Mouse (Mus musculus) ZHBTc4 (cell line): ENCODE results near the gene Zdhhc13.

Source experiments
- DNase-seq: peaks from one replicate; pipeline ENCODE4 v3.0.0-alpha.2; 2011; ENCODE audit warnings: low read depth, low spot score

The Zdhhc13 gene

DNA sequence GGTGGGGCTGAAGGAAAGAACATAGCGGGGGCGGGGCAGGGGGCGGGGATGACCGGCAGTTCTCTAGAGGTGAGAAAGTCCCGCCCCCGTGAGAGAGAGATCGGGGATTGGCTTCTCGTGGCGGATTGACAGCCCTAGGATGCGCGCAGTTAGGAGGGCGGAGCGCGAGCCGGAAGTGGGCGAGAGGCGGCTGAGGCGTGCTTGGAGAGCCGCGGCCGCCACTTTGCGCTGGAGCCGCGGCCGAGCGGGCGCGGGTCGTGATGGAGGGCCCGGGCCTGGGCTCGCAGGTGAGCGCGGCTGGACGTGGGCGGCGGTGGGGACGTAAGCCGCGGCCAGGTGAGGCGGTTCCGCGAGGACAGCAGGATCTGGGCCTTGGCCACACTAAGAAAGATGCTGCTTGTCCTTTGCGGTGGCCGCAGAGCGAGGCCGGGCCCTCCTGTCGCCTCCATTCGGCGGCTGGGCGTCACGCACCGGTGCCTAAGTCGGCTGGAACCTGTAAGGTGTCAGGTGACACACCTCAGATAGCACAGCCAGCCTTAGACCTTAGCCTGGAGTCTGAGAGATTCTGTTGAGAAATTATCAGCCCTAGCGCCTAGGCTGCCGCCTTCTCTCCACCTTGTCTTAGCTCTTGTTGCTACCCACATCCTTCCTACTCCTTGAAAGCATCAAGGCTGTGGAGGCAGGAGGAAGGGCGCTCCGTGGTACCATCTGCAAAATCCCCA is at the start of gene Zdhhc13:
Gene Zdhhc13, plus strand, starts transcription at position 153 of the 722 bp plus-strand sequence.
- DNase-seq: peak; percentile 97

DNA sequence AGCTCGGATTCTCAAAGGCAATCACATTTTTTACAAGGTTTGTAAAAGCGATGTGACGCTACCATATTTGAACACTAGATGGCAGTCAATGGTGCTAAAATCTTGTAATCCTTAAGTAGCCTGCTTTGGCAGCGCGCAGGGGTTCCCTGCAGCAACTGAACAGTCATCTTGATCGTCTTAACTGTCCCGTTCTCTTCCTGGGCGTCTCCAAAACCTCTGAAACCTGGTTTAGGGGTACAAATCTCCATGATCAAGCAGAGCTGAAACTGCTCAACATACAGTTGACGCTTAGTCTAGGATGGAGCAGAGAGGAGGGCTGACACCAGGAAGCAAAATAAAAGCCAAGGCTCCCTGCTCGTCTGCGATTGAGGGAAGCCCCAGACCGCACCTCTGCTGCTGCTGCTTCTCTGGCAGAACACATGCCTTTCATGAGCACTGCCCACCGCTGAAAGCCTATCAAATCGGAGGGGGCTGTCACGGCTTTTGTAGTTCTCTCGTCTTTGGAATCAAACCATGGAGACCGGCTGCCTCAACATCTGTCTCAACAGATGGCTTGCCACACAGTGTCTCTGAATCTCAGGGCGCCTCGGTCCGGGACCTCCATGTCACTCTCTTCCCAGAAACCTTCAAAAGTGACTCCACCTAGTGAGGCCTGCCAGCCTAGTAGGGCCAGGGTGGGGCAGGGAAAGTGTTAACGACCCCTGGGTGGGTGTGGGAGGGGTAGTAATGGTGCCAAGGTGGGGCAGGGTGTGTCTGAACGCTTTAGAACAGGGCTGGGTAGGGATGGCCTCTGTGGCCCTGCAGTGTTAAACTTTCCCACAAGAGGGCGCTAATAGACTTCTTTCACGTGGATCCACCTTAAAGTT is 39.3 kb upstream of the Zdhhc13 start:
- DNase-seq: peak; percentile 92

DNA sequence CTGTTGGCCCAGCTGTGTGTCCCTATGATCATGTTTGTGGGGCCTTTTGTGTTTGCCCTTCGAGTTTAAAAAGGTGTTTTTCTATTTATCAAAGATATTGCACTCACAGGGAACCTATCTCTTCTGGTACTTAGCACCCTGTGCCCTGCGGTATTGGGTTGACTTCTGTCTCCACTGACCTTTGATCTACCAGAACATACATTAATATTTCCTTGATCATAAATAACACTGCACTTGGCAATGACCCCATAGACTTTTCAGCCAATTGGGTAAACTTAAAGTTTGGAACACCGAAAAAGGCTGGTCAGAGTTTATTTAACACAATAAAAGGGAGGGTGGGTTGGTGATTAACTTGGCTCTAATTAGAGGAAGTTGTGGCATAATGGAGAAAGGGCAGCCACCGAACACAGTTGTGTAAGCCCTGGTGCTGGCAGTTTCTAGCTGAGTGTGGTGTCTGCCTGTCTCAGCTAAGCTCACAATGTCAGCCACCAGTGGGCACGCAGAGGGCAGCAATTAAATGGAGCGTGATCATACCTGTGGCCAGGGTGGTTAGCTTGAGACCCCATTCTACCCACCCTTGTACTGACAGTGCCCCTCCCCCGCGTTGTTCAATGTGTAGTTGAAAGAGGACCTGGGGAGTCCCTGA is 38.5 kb upstream of the Zdhhc13 start:
- no peak for DNase-seq

DNA sequence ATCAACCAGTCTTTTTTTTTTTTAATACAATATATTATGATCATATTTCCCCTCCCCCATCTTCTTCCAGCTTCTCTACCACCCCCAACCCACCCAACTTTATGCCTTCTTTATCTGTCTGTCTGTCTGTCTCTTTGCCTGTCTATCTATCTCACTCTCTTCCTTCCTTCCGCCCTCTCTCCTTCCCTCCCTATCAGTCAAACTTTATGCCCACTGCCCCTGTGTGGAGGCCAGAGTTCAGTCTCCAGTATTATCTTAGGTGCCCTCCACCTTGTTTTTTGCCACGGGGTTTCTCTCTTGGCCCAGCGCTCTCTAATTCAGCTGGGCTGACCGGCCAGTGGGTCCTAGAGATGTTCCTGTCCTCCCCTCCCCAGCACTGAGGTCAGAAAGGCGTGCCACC is 37.6 kb upstream of the Zdhhc13 start:
- no peak for DNase-seq

DNA sequence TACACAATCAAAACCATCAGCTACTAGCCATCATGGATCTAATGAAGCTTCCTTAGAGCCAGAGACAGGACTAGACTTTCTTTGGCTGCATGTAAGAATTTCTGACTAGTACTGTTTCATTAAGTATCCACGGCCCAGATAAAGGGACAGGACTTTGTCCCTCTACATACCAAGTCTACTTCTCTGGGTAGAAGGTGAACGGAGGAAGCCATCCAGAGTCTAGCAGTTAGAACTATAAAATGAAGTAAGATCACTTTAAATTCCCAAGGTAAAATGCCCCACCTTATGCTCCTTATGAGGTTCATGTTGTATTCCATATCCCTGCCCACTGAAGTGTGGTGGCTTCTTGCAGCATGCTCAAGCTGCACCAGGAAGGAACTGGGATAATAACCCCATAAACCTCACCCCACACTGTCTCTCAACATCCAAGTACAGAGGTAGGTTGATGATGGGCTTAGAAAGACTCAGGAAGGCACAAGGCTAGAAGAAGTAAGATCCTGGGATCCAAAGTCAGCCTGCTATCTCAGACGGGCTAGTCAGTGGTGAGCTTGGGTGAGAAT is 34.3 kb upstream of the Zdhhc13 start:
- no peak for DNase-seq

DNA sequence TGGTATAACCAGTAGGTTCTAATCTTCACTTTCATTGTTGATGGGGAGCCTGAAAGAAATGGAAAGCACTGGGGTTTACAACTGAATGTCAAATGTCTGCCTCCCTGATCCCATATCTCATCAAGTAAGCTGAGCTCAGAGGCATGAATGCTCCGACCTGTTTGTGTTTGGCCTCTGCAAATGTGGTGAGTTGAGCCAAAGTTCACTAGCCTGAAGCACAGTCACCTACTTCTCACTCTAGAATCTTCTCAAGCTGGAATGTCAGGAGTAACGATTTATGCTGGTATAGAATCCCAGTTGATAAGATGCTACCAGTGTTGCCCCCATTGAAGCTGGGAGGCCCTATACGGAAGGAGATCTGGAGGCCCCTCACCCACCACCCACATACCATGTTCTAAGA is 33.0 kb upstream of the Zdhhc13 start:
- no peak for DNase-seq

DNA sequence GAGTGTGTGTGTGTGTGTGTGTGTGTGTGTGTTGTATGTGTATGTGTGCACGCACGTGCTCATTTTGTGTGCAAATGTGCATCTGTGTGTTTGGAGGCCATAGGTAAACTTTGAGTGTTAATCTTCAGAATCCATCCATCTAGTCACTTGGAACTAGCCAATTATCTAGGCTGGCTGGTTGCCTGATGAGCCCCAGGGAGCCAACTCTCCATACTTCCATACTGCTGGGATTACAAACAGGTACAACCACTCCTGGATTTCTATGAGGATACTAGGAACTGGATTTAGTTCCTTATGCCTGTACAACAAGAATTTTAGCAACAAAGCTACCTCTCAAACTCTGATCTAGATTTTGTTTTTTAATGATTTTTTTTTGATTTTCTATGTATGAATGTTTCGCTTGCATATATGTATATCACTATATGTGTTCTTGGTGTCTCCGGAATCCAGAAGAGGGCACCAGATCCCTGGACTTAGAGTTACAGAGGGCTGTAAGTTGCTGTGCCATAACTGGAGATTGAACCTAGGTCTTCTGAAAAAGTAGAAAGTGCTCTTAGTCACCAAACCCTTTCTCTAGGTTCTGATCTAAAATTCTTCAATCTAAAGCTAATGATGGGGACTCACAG is 32.4 kb upstream of the Zdhhc13 start:
- DNase-seq: no peak

DNA sequence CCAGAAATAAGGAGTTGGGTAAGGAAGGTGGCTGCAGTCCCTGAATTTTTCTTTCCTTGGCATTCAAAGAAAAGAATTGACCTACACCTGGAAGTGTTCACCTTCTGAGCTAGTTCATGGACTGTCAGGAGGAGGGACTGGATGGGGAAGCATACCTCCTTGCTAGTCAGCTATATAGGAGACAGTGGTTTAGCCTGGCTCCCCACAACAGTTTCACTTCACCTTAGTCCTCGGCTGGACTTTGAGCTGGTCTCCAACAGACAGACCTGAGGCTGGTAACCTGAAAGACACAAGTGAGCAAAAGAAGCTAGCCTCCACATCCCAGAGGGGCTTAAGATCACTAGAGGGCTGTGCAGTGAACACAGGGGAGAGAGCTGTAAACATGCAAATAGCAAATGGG is 30.7 kb upstream of the Zdhhc13 start:
- no peak for DNase-seq

DNA sequence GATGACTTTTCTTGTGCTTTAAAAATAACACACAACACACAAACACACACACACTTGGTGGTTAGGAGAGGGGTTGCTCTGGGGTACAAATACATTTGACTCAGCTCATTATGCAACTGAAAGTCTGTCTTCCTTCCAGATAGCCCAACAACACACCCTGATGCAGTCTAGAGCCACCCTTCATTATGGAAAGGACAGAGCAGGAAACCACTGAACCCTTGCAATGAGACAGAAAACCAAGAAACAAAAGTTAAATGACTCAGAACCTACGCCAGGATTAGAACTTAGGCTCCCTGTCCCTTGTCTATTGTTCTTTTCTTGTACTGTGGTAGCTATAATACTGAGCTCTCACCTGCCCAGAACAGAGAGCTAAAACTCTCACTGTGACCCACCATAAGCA is 28.0 kb upstream of the Zdhhc13 start:
- DNase-seq: no peak

DNA sequence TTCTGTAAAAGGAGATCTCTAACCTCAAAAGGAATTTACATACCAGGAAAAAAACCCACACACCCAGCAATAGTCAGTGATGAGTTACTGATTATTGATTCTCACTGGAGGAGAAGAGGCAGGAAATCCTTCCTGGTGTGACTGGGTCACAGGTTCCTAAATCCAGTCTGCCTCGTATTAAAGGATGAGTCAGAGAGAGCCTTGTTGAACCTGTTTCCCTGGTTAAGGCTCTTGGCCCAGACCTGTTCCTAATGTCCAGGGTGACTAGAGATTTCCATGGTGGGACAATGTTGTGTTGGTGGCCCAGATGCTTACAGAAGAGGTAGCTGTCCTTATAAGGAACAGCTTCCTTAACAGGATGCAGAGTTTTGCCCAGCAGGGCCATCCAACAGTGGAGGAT is 26.5 kb upstream of the Zdhhc13 start:
- DNase-seq: no peak

DNA sequence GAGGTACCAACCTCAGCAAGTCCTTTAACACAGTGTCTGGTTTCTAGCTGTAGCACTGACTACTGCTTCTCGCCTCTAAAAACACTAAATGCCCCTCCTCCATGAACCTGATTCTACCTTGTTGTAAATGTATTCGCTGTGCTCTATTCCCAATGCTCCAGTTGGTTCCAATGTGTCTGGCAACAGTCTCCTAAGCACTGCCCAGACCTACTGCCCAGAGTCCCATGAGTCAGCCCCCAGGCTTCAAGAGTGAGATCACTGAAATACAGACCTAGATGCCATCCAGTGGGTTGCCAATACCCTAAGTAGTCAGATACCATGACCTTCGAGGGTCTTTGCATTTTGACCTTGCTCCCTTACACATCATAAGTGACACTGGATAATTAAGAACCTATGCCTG is 26.1 kb upstream of the Zdhhc13 start:
- no peak for DNase-seq

DNA sequence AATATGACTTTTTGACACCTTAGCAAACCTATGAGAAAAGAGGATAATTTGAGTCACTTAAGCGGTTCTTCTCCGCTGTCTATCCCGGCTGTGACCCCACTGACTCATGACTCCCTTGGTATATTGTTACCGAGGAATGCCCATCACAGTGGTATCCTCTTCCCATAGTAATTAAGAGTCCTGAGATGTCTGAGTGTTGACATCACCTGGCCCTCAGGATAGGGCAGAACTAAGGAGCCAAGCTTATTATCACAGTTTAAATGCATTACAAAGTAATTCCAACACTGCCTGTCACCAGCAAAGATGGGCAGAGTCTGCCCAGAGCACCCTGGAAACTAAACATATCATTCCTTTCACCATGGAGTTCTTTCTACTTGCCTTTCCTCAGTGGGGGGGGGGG is 22.8 kb upstream of the Zdhhc13 start:
- no peak for DNase-seq

DNA sequence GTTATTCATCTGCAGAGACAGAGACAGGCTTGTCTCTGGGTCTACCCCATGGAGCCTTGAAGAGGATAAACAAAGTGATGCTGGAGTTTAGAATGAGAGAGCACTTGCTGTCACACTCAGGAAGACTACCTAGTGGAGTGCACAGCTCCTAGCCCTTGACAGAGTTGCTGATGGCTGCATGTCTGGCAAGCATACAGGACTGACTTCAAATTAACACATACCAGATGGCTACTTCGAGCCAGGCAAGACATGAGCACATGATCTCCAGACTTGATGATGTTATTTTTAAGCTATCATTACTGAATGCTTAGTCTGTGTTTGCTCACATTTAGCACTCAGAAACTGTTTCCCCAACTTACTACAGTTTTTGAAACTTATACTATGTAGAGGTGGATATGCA is 19.1 kb upstream of the Zdhhc13 start:
- no peak for DNase-seq

DNA sequence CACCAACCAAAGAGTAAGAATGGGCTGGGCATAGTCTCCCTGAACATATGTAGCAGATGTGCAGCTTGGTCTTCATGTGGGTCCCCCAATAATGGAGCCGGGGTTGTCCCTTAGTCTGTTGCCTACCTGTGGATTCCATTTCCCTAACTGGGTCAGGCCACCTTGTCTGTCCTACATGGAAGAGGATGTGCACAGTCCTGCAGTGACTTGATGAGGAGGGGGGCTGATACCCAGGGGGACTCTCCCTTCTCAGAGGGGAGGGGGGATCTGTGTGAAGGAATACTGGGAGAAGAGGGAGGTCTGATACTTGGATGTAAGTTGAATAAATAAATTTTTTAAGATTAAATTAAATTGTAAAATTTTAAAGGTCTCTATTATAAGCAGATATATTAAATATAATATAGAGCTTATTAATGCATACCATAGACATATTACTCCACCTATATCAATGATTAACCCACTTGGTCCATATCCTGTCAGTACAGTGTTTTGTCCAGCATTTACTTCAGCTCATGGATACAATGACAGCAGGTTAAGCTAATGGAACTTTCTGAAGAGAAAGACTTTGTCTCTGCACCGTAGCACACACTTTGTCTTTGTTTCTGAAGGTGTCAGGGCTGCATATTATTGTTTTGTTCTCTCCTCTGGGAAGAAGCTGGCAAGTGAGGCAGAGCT is 16.6 kb upstream of the Zdhhc13 start:
- DNase-seq: no peak

DNA sequence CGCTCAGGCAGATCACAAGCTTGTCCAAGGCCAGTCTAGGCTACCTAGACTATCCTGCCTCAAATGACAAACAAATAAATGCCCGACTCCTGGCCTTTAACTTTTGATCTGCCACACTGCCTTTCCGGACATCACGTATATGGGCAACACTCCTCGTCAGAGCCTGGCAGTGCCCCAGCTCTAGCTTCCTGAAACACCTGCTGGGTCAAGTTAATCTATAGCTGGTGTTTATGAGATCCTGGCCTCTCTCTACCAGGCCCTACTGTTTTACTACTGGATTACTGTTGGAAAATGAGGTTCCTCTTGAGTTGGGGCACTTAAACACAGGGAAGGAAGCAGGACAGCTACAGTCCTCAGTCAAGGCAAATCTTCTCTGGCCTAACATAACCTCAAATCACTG is 15.5 kb upstream of the Zdhhc13 start:
- no peak for DNase-seq

DNA sequence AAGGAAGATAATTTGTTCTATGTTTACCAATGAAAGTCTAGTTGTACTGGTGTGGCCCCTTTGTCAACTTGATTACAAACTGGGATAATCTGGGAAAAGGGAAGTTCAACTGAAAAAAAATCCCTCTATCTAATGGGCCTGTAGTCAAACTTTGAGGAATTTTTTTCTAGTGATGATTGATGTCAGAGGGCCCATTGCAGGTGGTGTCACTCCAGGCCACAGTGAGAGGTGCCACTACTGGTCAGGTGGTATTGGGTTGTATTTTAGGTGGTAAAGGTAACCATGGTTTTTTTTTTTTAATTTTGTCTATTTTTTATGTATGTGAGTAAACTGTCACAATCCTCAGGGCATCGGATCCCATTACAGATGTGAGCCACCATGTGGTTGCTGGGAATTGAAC is 14.2 kb upstream of the Zdhhc13 start:
- no peak for DNase-seq

DNA sequence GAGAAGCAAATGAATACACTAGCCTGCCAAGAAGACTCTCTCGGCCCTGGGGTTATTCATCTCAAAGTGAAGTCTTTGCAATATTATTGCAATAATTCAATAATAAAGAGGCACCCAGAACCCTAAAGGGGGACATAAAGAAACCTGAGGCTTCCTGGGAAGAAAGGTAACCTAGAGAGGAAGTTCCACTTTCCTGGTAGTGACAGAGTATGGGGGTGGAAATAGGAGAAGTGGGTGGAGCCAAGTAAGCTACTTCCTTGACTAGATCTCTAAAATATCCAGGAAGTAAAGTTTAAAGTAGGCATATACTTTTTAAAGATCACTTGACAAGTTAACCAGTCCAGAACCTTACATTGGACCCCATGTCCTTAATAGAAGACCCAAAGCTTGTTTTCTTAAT is 13.4 kb upstream of the Zdhhc13 start:
- DNase-seq: no peak

DNA sequence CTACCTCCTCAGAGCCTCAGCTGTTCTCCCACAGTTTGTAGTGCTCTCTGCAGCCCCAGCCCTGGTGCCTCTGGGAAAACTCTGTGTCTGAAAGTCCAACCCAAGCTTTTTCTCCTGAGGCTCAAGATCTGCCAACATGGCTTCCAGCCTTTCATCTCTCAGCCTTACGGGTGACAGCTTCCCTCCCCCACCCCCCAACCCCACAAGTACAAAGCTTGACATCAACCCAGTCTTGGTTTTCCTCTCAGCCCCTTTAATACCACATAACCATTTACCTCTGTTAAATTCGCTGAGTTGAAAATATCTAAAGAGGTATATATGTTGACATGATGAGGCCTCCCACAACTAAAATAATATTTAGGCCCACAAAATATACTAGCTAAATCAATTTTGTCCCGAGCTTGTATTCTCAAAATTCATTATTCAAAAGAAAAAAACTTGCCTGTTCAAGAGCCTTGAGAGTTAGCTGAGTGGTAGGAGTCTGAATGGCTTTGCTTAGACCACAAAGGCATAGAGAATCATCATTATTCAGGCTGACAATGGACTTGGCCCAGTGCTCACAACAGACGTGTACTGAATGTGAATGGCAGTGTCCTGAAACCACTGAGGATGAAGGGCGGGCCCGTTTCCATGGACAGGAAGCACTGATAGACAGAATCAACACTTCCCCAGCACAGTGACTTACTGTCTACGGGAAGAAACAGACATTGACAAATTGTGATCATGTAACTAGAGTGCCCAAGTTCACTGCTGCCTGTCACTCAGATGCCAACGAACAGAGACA is 10.9 kb upstream of the Zdhhc13 start:
- DNase-seq: peak; percentile 31

DNA sequence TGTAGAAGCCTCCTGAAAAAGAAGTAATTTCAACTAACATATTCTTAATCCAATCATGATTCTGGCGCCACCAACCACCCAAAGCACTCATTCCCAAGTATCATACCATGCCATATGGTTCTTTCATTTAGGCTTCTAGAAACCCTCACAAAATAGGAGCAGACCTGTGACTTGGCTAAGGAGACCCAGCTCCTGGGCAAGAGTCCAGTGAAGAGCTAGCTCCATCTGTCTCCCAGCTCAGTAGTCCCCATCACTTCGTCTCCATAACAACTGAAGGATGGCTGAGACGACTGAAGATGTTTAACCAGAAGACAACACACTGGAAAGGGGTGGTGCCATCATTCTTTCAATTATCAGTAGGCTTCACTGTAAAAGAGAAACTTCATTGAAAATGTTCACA is 9.7 kb upstream of the Zdhhc13 start:
- DNase-seq: no peak

DNA sequence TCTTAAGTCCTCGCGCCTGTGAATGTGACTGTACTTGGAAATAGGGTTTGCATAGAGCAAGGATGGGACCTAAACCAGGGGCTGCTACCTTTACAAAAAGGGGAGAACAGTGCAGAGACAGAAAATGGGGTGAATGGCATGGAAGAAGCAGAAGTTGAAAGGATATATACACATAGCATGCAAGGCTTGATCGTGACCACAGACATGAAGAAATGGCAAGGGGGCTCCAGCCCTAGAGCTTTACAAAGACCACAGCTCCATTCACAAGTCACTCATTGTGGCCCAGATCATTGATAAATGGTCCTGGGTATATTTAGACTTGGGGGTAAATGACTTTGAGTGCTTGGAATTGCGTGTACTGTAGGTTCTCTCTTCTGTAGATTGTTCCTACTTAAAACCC is 6.4 kb upstream of the Zdhhc13 start:
- no peak for DNase-seq
